Mouse (Mus musculus): ENCODE data around the gene Kbtbd6.

GRCm38 (mm10) chr14:79420083-79420685 is 31.5 kb upstream of the Kbtbd6 start:
- TF ChIP-seq CTCF (conservative IDR thresholded peaks at IDR 0.05 in 1 of 2, IDR thresholded peaks at IDR 0.05 in 1 of 2; ENCODE audit: low read depth in 2 of 2, low read length in 2 of 2) = no peak
- TF ChIP-seq ZNF384 (IDR thresholded peaks at IDR 0.05; ENCODE audit: low read depth, low read length) = no peak

All from CH12.LX (cell line).